Mouse (Mus musculus): ENCODE measurements around the gene Gh. TPM values are rescaled to one million over a fixed set of nuclear protein-coding genes. Genes with fewer than 3 reads are reported as not detected.

Gh gene
- total and polyA plus RNA-seq, 3 experiments, result not detected

DNA sequence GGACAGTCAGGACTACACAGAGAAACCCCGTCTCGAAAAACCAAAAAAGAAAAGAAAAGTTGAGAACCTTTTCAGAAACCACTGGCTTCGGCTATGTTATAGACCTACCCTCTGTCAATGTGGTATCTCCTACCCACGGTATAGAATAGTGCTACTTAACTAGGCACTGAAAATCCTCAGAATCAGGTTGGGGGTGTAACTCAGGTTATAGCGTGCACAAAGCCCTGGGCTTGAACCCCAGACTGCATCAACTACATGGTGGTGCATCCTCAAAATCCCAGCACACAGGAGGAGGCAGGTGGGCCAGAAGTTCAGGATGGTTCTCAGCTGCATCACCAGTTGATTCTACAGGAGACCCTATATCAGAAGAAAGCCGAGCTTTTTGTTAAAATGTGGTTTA is 27.9 kb downstream of the Gh start:
- peaks cover 23% of the 10 kb centered on the region for H3K36me3 ChIP-seq (replicated peaks)
- TF ChIP-seq TAL1 (conservative IDR thresholded peaks at IDR 0.05; ENCODE audit: low read depth, low read length), result no peak
- no peak for TF ChIP-seq CTCF (IDR thresholded peaks at IDR 0.05; ENCODE audit: low read depth, low read length)
- TF ChIP-seq GATA1 (IDR thresholded peaks at IDR 0.05; ENCODE audit: borderline replicate concordance, low read length), result no peak
- no peak for TF ChIP-seq GATA2 (IDR thresholded peaks at IDR 0.05; ENCODE audit: borderline replicate concordance, low read depth, low read length)
- TF ChIP-seq POLR2AphosphoS5 (IDR thresholded peaks at IDR 0.05; ENCODE audit: insufficient replicate concordance, low read depth, low read length), result no peak
- no peak for DNase-seq (ENCODE audit: low spot score)

GRCm38 (mm10) chr11:106273311-106273684 is 28.4 kb downstream of the Gh start:
- Histone ChIP-seq H3K36me3 (replicated peaks) (peaks cover 28% of the 10 kb centered on the region), H3K9me3 (replicated peaks) (no peaks in the 10 kb centered on the region), H3K27me3 (ENCODE audit: insufficient read depth, low read length) (peaks cover 12% of the 10 kb centered on the region), H3K4me1 (ENCODE audit: insufficient read depth, low read depth, low read length) (peaks cover 63% of the 10 kb centered on the region), H3K4me3 (ENCODE audit: low read depth, low read length) (peak overlapping the region; percentile 92)
- no peak for ATAC-seq (ENCODE audit: extremely low read depth, insufficient number of reproducible peaks, low FRiP score, poor library complexity, severe bottlenecking)
- TF ChIP-seq POLR2AphosphoS5 (IDR thresholded peaks at IDR 0.05; ENCODE audit: insufficient replicate concordance, low read depth, low read length) (no peak), TAL1 (conservative IDR thresholded peaks at IDR 0.05; ENCODE audit: low read depth, low read length) (no peak), GATA1 (IDR thresholded peaks at IDR 0.05; ENCODE audit: borderline replicate concordance, low read length) (no peak), GATA2 (IDR thresholded peaks at IDR 0.05; ENCODE audit: borderline replicate concordance, low read depth, low read length) (no peak), CTCF (IDR thresholded peaks at IDR 0.05; ENCODE audit: low read depth, low read length) (no peak)
- DNase-seq (ENCODE audit: low spot score), result peak; percentile 45

More for the DNA sequence above, 27.9 kb downstream of the Gh start:
- Histone ChIP-seq H3K4me3 (ENCODE audit: low read depth, low read length) (peak overlapping the region; percentile 92), H3K4me1 (ENCODE audit: insufficient read depth, low read depth, low read length) (peaks cover 58% of the 10 kb centered on the region), H3K9me3 (replicated peaks) (no peaks in the 10 kb centered on the region), H3K27me3 (ENCODE audit: insufficient read depth, low read length) (peaks cover 15% of the 10 kb centered on the region)
- ATAC-seq (ENCODE audit: extremely low read depth, insufficient number of reproducible peaks, low FRiP score, poor library complexity, severe bottlenecking), result no peak

GRCm38 (mm10) chr11:106272644-106273310 is 28.9 kb downstream of the Gh start, which contains the start of gene Smarcd2:
TSS of gene Smarcd2 (minus strand) at chr11:106272972.
- Histone ChIP-seq H3K36me3 (replicated peaks) (peaks cover 33% of the 10 kb centered on the region), H3K9me3 (replicated peaks) (no peaks in the 10 kb centered on the region), H3K27me3 (ENCODE audit: insufficient read depth, low read length) (peaks cover 7% of the 10 kb centered on the region), H3K4me3 (ENCODE audit: low read depth, low read length) (peak within 1 kb of the TSS; percentile 92), H3K4me1 (ENCODE audit: insufficient read depth, low read depth, low read length) (peaks cover 69% of the 10 kb centered on the region)
- ATAC-seq (ENCODE audit: extremely low read depth, insufficient number of reproducible peaks, low FRiP score, poor library complexity, severe bottlenecking), result peak; percentile 90
- no peak for TF ChIP-seq GATA2 (IDR thresholded peaks at IDR 0.05; ENCODE audit: borderline replicate concordance, low read depth, low read length)
- TF ChIP-seq GATA1 (IDR thresholded peaks at IDR 0.05; ENCODE audit: borderline replicate concordance, low read length), result no peak
- no peak for TF ChIP-seq TAL1 (conservative IDR thresholded peaks at IDR 0.05; ENCODE audit: low read depth, low read length)
- TF ChIP-seq POLR2AphosphoS5 (IDR thresholded peaks at IDR 0.05; ENCODE audit: insufficient replicate concordance, low read depth, low read length), result no peak
- no peak for TF ChIP-seq CTCF (IDR thresholded peaks at IDR 0.05; ENCODE audit: low read depth, low read length)
- peak; percentile 92 for DNase-seq (ENCODE audit: low spot score)

DNA sequence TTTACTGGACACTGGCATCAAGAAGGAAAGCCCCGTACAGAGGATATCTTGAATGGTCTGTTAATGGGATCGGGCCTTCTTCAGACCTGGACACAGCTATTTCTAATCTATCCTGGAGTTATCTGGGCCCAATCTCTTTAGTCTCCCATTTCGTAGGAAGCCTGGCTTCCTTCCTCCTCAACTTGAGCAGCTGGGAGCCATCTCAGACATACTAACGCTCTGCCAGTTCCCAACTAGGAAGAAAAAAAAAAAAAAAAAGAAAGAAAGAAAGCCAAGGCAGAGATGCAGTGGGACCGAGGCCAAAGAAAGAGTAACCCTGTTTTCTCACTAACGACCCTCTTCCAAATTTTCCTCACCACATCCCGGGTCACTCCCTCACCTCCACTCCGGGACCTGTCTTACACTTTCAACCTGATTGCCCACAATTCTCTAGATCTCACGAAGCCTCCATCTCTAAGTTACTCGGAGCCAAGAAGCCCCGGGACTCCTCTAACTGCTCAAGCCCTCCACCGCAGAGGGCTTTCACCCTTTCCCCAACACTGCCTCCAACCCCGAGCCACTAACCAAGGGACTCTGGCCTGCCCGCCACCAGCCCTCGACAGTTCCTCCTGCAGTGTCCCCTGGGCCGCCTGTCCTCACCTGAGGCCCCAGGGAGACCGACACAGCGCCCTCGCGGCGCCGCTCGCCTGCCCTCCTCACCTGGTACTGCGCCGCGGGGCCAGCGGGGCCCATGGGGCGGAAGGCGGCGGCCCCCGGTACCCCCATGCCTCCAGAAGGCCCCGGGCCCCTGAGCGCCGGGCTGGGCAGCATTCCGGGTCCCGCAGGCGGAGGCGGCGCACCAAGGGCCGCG is 29.6 kb downstream of the Gh start:
- H3K27me3 ChIP-seq (ENCODE audit: insufficient read depth, low read length), result peaks cover 2% of the 10 kb centered on the region; the same call in 1 of the 2 replicates
- TF ChIP-seq GATA1 (IDR thresholded peaks at IDR 0.05; ENCODE audit: borderline replicate concordance, low read length) (no peak), TAL1 (conservative IDR thresholded peaks at IDR 0.05; ENCODE audit: low read depth, low read length) (no peak), POLR2AphosphoS5 (IDR thresholded peaks at IDR 0.05; ENCODE audit: insufficient replicate concordance, low read depth, low read length) (no peak), CTCF (IDR thresholded peaks at IDR 0.05; ENCODE audit: low read depth, low read length) (no peak), GATA2 (IDR thresholded peaks at IDR 0.05; ENCODE audit: borderline replicate concordance, low read depth, low read length) (no peak)
- H3K4me1 ChIP-seq (ENCODE audit: insufficient read depth, low read depth, low read length), result peaks cover 76% of the 10 kb centered on the region
- H3K4me3 ChIP-seq (ENCODE audit: low read depth, low read length), result peak overlapping the region; percentile 92
- H3K9me3 ChIP-seq (replicated peaks), result no peaks in the 10 kb centered on the region
- DNase-seq (ENCODE audit: low spot score), result peak; percentile 45
- no peak for ATAC-seq (ENCODE audit: extremely low read depth, insufficient number of reproducible peaks, low FRiP score, poor library complexity, severe bottlenecking)
- H3K36me3 ChIP-seq (replicated peaks), result peaks cover 41% of the 10 kb centered on the region

DNA sequence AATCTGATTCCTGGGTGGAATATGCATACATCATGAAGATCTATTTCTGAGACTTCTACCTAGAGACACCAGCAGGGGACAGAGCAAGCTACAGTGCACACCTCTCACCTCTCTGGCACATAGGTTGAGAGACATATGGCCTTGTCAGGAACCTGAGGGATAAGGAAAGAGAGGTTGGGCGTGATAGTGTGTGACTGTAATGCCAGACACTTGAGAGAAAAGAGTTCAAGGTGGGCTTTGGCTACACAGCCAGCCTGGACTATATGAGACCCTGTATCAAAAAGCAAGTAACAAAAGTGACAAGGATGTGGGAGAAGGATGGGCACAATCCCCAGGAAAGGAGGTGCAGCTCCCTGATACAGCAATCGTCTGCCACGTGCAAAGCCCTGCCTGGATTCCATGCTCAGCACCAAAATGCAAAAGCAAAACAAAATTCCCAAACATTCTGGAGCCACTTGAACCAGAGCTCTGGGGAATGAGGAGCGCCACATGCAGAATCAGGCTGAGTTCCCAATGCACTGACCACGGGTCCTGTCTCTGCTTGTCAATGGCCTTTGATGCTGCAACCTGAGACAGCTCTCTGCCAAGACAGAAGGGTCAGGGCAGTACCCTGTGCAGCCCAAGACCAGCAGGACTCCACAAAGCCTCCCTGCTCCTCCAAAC is 30.4 kb downstream of the Gh start:
- Histone ChIP-seq H3K4me3 (ENCODE audit: low read depth, low read length) (peak overlapping the region; percentile 92), H3K36me3 (replicated peaks) (peaks cover 48% of the 10 kb centered on the region), H3K9me3 (replicated peaks) (no peaks in the 10 kb centered on the region), H3K27me3 (ENCODE audit: insufficient read depth, low read length) (no peaks in the 10 kb centered on the region), H3K4me1 (ENCODE audit: insufficient read depth, low read depth, low read length) (peaks cover 69% of the 10 kb centered on the region)
- no peak for DNase-seq (ENCODE audit: low spot score)
- no peak for ATAC-seq (ENCODE audit: extremely low read depth, insufficient number of reproducible peaks, low FRiP score, poor library complexity, severe bottlenecking)
- TF ChIP-seq CTCF (IDR thresholded peaks at IDR 0.05; ENCODE audit: low read depth, low read length), result no peak
- TF ChIP-seq GATA2 (IDR thresholded peaks at IDR 0.05; ENCODE audit: borderline replicate concordance, low read depth, low read length), result no peak

GRCm38 (mm10) chr11:106269060-106269431 is 32.6 kb downstream of the Gh start:
- Histone ChIP-seq H3K27me3 (ENCODE audit: insufficient read depth, low read length) (no peaks in the 10 kb centered on the region), H3K9me3 (replicated peaks) (no peaks in the 10 kb centered on the region), H3K4me3 (ENCODE audit: low read depth, low read length) (peak overlapping the region; percentile 20; the same call in 1 of the 2 replicates), H3K36me3 (replicated peaks) (peaks cover 71% of the 10 kb centered on the region), H3K4me1 (ENCODE audit: insufficient read depth, low read depth, low read length) (peaks cover 56% of the 10 kb centered on the region)
- ATAC-seq (ENCODE audit: extremely low read depth, insufficient number of reproducible peaks, low FRiP score, poor library complexity, severe bottlenecking) (0 out of 2 replicates have a peak, but pooled peaks have one; percentile 18), DNase-seq (ENCODE audit: low spot score) (peak; percentile 73)
- TF ChIP-seq TAL1 (conservative IDR thresholded peaks at IDR 0.05; ENCODE audit: low read depth, low read length) (no peak), GATA1 (IDR thresholded peaks at IDR 0.05; ENCODE audit: borderline replicate concordance, low read length) (no peak), POLR2AphosphoS5 (IDR thresholded peaks at IDR 0.05; ENCODE audit: insufficient replicate concordance, low read depth, low read length) (no peak), GATA2 (IDR thresholded peaks at IDR 0.05; ENCODE audit: borderline replicate concordance, low read depth, low read length) (no peak), CTCF (IDR thresholded peaks at IDR 0.05; ENCODE audit: low read depth, low read length) (no peak)
